ENCODE assay signal across 14 mouse cellular contexts in genomic region chr6:112928841-112929240, GRCm38 (mm10). TPM values are rescaled to one million over a fixed set of nuclear protein-coding genes. Genes with fewer than 3 reads are reported as not detected.
DNase-seq lines count a peak whose midpoint lies in the region; ATAC-seq and TF ChIP-seq lines count a peak whose summit lies in the region.
"Had no signal": no experiment of that assay in that cellular context is flagged by ENCODE, and none has a peak within 500 bp of the region (broad histone marks: within the 10 kb centered on the region; RNA-seq: fewer than 3 reads in every experiment).

No protein-coding gene starts in this region.

- no peak for ATAC-seq in CD4-positive, CD25-positive, alpha-beta regulatory T cell, adult 4 months
- ATAC-seq in forebrain, embryonic 15.5 days (replicated peaks) = no peak

- peak overlapping the region; percentile 75 for H3K27ac ChIP-seq in layer of hippocampus, adult 2 months
- peak overlapping the region; percentile 85 for H3K27ac ChIP-seq in forebrain, embryonic 15.5 days (replicated peaks)
- H3K27ac ChIP-seq: limb, embryonic 10.5 days; liver, embryonic 14.5 days had no signal

- no peaks in the 10 kb centered on the region for H3K27me3 ChIP-seq in forebrain, embryonic 15.5 days

- no peak overlapping the region for H3K9ac ChIP-seq in forebrain, embryonic 15.5 days (replicated peaks)
- H3K9ac ChIP-seq: liver, embryonic 14.5 days had no signal

- TF ChIP-seq CTCF in layer of hippocampus, adult 2 months (conservative IDR thresholded peaks at IDR 0.05) = no peak

- peak; percentile 26 for DNase-seq in CD4-positive, CD25-positive, alpha-beta regulatory T cell, adult 2 months (ENCODE audit: low read depth, low spot score)
- no peak for DNase-seq in layer of hippocampus, adult 2 months (ENCODE audit: low spot score in 2 of 2)
- no peak for DNase-seq in layer of hippocampus, postnatal 25 days (ENCODE audit: extremely low spot score in 1 of 2, low spot score in 1 of 2)
- DNase-seq in Muller cell, postnatal 12 days (ENCODE audit: inconsistent ontology term) = peak; percentile 68
- DNase-seq in urinary bladder, postnatal 10 days (ENCODE audit: low spot score) = no peak
- no peak for DNase-seq in c-Kit-positive CD71-positive TER-119-positive erythroid progenitor cells, embryonic 14.5 days (ENCODE audit: low spot score)
- DNase-seq: heart, postnatal 14 days; kidney, adult 9 months; lung, postnatal 36 days; thymus, adult 2 months had no signal

- WGBS in forebrain, embryonic 15.5 days = 52% methylated on average over 6 of the region's 6 CpGs

- peaks cover 92% of the 10 kb centered on the region for H3K4me1 ChIP-seq in forebrain, embryonic 15.5 days

- no peaks in the 10 kb centered on the region for H3K36me3 ChIP-seq in forebrain, embryonic 15.5 days
- H3K36me3 ChIP-seq: limb, embryonic 10.5 days had no signal

- H3K4me3 ChIP-seq in layer of hippocampus, adult 2 months = no peak overlapping the region
- H3K4me3 ChIP-seq in forebrain, embryonic 15.5 days = no peak overlapping the region
- H3K4me3 ChIP-seq: limb, embryonic 10.5 days had no signal

- no peak overlapping the region for H3K4me2 ChIP-seq in forebrain, embryonic 15.5 days (replicated peaks)

- no peaks in the 10 kb centered on the region for H3K9me3 ChIP-seq in forebrain, embryonic 15.5 days
- H3K9me3 ChIP-seq: limb, embryonic 10.5 days had no signal

RNA-seq across cellular contexts. Expression of gene Srgap3, which starts 18.2 kb away (rescaled TPM):
- under 1 TPM; 0.44 to 0.67 TPM for polyA plus RNA-seq in CD4-positive, CD25-positive, alpha-beta regulatory T cell, adult 4 months (2017; shearing (Covaris generic))
- total RNA-seq in layer of hippocampus, adult 2 months (2021) = 100 to 1,000 TPM; 288 to 291 TPM
- 100 to 1,000 TPM; 241 to 270 TPM for total RNA-seq in layer of hippocampus, postnatal 25 days (2021)
- polyA plus RNA-seq in forebrain, embryonic 15.5 days (2015; fragmentation: Nextera tagmentation; extraction: Ambion mirVana) = 33.7 and 34.0 TPM in 2 replicates

Comparison
In these comparisons a context has a peak if more than half of its experiments do, and no peak if none do; other contexts are left out.
1. DNase-seq: peak in CD4-positive, CD25-positive, alpha-beta regulatory T cell, adult 2 months (single experiment) and Muller cell, postnatal 12 days (single experiment); none in layer of hippocampus, adult 2 months (0 of 2), layer of hippocampus, postnatal 25 days (0 of 2), urinary bladder, postnatal 10 days (single experiment) and c-Kit-positive CD71-positive TER-119-positive erythroid progenitor cells, embryonic 14.5 days (single experiment).